Mouse (Mus musculus) layer of hippocampus, adult 9-10 months (tissue): Measurements from ENCODE around the gene Ubfd1.
A peak's percentile ranks its signal among the peaks of the same experiment; 100 is the strongest.
"Not testable (repeated sequence)": the region's sequence is repeated elsewhere in the genome, so short reads cannot be mapped to it uniquely, and the experiment has no call there.

ENCODE experiments used
- DNase-seq: peaks from one replicate; pipeline ENCODE4 v3.0.0; 2022; ENCODE audit warnings: low spot score

Ubfd1 gene

GRCm38 (mm10) chr7:122087195-122087982 is 20.4 kb downstream of the Ubfd1 start:
- DNase-seq, result no peak

GRCm38 (mm10) chr7:122094564-122095330 is 27.8 kb downstream of the Ubfd1 start:
- DNase-seq, result no peak

- DNase-seq, result no peak
These were observed 31.0 kb downstream of the Ubfd1 start for GRCm38 (mm10) chr7:122098009-122098408.

- no peak for DNase-seq
These were observed 32.2 kb downstream of the Ubfd1 start for GRCm38 (mm10) chr7:122099222-122099621.

GRCm38 (mm10) chr7:122101014-122101746 is 34.2 kb downstream of the Ubfd1 start:
- not testable (repeated sequence) for DNase-seq

GRCm38 (mm10) chr7:122101747-122102244 is 34.8 kb downstream of the Ubfd1 start, which contains the start of gene Ndufab1:
Gene Ndufab1, minus strand, starts transcription at chr7:122101886.
- peak; percentile 53 for DNase-seq

- DNase-seq, result no peak
These were observed 41.2 kb downstream of the Ubfd1 start for GRCm38 (mm10) chr7:122108206-122108605.

GRCm38 (mm10) chr7:122123518-122123917 is 56.5 kb downstream of the Ubfd1 start:
- no peak for DNase-seq

- DNase-seq, result no peak
These were observed 58.7 kb downstream of the Ubfd1 start for GRCm38 (mm10) chr7:122125636-122126035.

- no peak for DNase-seq
These were observed 60.0 kb downstream of the Ubfd1 start for GRCm38 (mm10) chr7:122126946-122127345.
